Mouse (Mus musculus): ENCODE results near the gene Mrpl14. TPM values are rescaled to one million over a fixed set of nuclear protein-coding genes. Genes with fewer than 3 reads are reported as not detected.

Gene Mrpl14
- total RNA-seq, 2 experiments from 2014 or later: 93.5 to 96.0 TPM

Other genes with a start within 250 kb of the Mrpl14 start
- gene Spats1, start 210.9 kb upstream of the Mrpl14 start, total RNA-seq (2021): not detected
- gene Aars2, start 179.5 kb upstream of the Mrpl14 start, total RNA-seq (2021): 10 to 100 TPM; 13.5 to 13.8 TPM
- not detected for gene Tcte1, start 162.9 kb upstream of the Mrpl14 start, total RNA-seq (2021)
- gene Tmem151b, start 136.6 kb upstream of the Mrpl14 start, total RNA-seq (2021): not detected
- gene Nfkbie, start 130.6 kb upstream of the Mrpl14 start, total RNA-seq (2021): under 1 TPM; 0.48 to 0.69 TPM
- 10 to 100 TPM; 17.5 to 21.5 TPM for gene Slc35b2, start 122.4 kb upstream of the Mrpl14 start, total RNA-seq (2021)
- 100 to 1,000 TPM; 839 to 859 TPM for gene Hsp90ab1, start 113.1 kb upstream of the Mrpl14 start, total RNA-seq (2021)
- gene Slc29a1, start 86.7 kb upstream of the Mrpl14 start, total RNA-seq (2021): 10 to 100 TPM; 41.4 to 42.2 TPM
- gene Mymx, start 84.2 kb upstream of the Mrpl14 start, total RNA-seq (2021): 1 to 10 TPM in 1 of 2 experiments, under 1 TPM in 1; 0.36 to 1.4 TPM
- under 1 TPM; 0.13 to 0.59 TPM for gene Capn11, start 27.0 kb upstream of the Mrpl14 start, total RNA-seq (2021)
- 10 to 100 TPM; 59.9 to 60.3 TPM for gene Tmem63b, start 583 bp downstream of the Mrpl14 start, total RNA-seq (2021)
- gene 1600014C23Rik, start 47.5 kb downstream of the Mrpl14 start, total RNA-seq (2021): not detected